Mouse (Mus musculus) gastrocnemius, adult 18-20 months (tissue): ENCODE data around the gene Ank. TPM values are rescaled to one million over a fixed set of nuclear protein-coding genes. Genes with fewer than 3 reads are reported as not detected.
"Not testable (repeated sequence)": the region's sequence is repeated elsewhere in the genome, so short reads cannot be mapped to it uniquely, and the experiment has no call there.

Experiments
- DNase-seq: peaks from one replicate; pipeline ENCODE4 v3.0.0; 2021; ENCODE audit warnings: low spot score
- total RNA-seq, 2 experiments: library from RNA; stranded (reverse); gene quantifications; 2 replicates each; pipeline ENCODE4 v1.2.3; 2021

Ank gene
- total RNA-seq, 2 experiments from 2014 or later = 128 to 153 TPM

DNA sequence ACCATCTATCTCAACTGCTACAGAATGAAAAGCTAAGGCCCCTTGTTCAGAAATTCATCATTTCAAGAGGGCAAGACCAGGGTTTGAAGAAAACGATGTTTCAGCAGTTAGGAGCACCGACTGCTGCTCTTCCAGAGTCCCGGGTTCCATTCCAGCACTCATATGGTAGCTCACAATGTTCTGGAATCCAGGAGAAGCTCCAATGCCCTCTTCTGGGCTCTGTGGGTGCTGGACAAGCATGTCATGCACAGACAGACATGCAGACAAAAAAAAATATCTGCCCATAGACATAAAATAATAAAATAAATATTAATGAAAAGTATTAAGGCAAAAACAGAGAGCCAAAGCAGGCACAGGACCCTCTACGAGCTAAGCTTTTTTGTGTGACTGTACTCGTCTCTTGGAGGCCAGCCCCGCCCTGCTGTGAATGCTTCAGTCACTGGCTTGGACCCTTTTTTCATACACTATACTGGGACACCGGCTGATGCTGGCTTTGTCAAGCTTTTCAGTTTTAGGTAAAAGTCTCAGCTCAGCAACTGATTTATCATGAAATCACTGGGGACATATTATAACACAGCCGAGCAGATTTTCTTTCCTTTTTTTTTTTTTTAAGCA is 979 bp upstream of the Ank start:
- DNase-seq = no peak

DNA sequence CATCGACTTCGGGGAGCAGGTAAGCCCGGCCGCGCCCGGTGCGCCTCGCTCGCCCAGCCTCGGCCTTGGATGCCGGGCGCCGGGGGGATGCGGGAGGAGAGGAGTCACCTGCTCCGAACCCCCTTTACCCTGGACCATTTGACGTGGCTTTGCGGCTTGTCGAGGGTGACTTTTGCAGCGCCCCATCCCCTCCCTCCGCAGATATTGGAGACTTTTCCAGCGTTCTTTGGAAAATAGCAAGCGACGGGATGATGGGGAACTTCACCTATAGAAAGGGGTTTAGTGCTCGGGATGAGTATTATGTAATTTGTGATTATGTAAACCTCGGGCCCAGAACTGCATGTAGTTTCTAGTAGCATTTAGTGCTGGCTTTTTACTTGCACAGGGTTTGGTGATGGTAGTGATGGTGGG is 609 bp downstream of the Ank start:
- DNase-seq = no peak

- DNase-seq = no peak
Measured at GRCm38 (mm10) chr15:27467641-27468040, 1.2 kb downstream of the Ank start.

DNA sequence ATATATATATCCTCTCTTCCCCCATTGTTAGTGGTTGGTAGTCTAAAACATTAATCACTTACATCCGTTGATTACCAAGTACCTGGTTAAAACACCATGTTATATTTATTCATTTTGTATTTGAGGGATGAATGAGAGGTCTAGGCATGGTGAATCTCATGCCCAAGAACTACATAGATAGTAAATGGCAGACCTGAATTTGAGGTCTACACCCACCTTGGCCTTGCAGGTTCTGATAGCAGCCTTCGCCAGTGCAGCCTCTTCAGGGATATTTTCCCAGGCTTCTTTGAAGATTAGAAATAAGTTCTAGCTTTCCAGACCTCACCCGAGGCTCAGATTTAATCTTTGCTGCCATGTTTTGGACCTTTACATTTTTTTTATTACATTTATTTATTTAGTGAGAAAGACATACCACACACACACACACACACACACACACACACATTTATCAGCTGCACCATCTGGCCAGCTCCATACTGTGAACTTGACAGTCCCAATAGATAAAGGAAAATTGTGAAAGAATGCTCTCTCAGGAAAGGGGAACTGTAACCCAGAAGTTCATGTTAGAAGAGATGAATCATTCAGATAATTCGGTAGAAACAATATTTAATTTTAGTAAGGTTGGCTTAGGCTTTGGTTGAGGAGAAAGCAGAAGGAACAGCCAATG is 2.5 kb downstream of the Ank start:
- DNase-seq = no peak

GRCm38 (mm10) chr15:27470346-27470745 is 3.9 kb downstream of the Ank start:
- DNase-seq = not testable (repeated sequence)

- no peak for DNase-seq
Measured at GRCm38 (mm10) chr15:27472315-27472714, 5.8 kb downstream of the Ank start.

GRCm38 (mm10) chr15:27475988-27476387 is 9.5 kb downstream of the Ank start:
- peak; percentile 79 for DNase-seq

GRCm38 (mm10) chr15:27476671-27477070 is 10.2 kb downstream of the Ank start:
- no peak for DNase-seq

GRCm38 (mm10) chr15:27477159-27477558 is 10.7 kb downstream of the Ank start:
- DNase-seq = no peak

DNA sequence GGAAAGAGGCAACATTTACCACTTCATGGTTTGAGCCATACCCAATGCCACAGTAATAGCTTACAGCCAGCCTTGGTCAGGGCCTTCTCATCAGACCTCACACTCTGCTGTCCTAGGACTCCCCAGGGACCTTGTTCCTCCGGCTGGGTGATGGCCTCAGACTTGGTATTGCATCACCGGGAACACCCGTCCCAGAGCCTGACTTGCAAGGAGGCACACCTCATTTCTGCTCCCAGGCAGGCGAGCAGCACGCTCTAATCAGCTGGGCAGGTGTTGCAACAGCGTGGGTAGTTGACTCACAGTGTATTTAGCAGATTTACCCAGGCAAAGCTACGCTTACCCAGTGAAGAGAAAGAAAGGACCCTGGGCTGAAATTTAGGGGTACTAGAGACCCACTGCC is 11.2 kb downstream of the Ank start:
- peak; percentile 70 for DNase-seq

GRCm38 (mm10) chr15:27480333-27481015 is 14.0 kb downstream of the Ank start:
- DNase-seq = no peak

DNA sequence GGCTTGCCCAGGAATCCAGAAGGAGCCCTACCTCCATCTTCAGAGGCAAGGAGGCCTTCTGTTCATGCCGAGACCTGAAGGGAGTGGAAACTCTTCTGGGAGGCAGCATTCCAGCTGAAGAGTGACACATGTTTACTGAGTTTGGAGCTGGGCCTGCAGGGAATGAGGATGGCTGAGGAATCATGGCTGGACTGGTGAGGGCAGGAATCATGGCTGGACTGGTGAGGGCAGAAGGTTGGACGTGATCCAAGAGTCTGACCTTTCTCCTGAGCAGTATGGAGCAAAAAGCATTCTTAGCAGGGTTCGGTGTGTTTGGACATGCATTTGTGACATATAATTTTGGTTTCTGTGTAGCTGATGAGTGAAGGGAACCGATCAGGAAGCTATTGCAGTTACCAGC is 15.5 kb downstream of the Ank start:
- DNase-seq = no peak

- no peak for DNase-seq
Measured at GRCm38 (mm10) chr15:27483183-27483582, 16.7 kb downstream of the Ank start.

GRCm38 (mm10) chr15:27485567-27486278 is 19.2 kb downstream of the Ank start:
- no peak for DNase-seq

- DNase-seq = no peak
Measured at GRCm38 (mm10) chr15:27486279-27486618, 19.8 kb downstream of the Ank start.

- no peak for DNase-seq
Measured at GRCm38 (mm10) chr15:27487059-27487458, 20.6 kb downstream of the Ank start.

- no peak for DNase-seq
Measured at GRCm38 (mm10) chr15:27488042-27488441, 21.6 kb downstream of the Ank start.

GRCm38 (mm10) chr15:27490676-27491075 is 24.2 kb downstream of the Ank start:
- no peak for DNase-seq

DNA sequence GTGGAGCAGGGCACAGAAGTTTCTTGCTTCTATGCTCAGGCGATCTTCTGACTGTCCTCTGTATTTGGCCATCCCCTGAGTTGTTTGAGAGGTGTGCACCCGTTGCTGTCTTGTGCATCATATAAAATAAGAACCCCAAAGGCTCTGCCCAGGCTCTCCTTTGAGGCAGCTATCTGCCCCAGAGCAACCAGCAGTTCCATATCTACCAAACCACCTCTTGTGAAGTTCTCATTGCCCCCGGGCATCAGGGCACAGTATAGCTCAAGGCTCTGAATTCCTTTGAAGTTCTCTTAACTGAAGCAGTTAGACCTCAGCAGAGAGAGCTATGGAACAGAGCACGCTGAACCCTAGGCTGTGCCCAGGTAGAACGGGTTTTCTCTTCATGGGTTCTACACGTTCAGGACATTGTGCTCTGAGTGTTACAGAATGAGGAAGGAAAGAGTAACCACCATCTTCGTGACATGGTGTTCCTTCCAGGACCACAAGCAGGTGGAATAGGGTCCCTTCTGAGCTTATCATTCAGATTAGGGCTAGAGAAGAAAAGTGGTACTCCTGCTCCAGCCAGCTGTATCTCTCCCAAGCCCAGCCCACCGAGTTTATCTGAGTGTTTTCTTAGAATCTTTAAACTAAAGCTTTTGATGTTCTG is 25.1 kb downstream of the Ank start:
- no peak for DNase-seq

GRCm38 (mm10) chr15:27492156-27492555 is 25.7 kb downstream of the Ank start:
- no peak for DNase-seq

DNA sequence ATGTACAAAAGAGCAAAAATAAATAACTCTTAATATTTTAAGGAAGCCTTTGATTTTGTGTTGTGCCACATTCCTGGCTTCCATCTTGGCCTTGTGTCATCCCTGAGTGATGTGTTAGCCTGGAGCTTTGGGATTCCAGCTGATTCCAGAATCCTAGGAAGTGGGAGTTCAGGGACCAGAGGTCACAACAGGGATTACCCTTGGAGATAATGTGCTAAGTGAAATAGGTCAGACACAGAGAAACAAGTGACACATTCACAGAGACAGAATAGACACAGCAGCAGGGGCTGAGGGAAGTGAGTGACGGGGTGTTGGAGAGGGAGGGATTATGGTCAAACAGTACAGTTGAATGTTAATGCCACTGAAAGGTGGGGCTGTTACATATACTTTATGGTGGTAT is 26.3 kb downstream of the Ank start:
- no peak for DNase-seq

DNA sequence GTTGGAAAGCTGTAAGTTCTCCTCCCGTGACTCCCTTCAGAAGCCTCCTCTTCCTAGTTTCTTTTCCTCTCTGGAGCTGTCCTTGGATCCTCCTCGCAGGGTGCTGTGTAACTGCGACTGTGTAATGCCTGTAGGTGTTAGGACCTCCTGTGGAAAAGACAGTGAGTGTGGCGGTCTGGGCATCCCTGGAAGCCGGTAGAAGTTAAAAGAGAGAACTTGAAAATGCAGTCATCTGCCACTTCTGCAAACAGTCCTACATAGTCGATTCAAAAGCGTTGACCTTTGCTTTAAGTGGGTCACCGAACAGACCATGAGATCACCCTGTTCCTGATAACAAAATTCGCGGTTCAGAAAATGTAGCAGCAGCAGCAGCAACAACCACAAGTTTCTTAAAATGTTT is 27.0 kb downstream of the Ank start:
- no peak for DNase-seq
